Mouse (Mus musculus): ENCODE measurements around the gene Slc22a20.

Gene Slc22a20

DNA sequence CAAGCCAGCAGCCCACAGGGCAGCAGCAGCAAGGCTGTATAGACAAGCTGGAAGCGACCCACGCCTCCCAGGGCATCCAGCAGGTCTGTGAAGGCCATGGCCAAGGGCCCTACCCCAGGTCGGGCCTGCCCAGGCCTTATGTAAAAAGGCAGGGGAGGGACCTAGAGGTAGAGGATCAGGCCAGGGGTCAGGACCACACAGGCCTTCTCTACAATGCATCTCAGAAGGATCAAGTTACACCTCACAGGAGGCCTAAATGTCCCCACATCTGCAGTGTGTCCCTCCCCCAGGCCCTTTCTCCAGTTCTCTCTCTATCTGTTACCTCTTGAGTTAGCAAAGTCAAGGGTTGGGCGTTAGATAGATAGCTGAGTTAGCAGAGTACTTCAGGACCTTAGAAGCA lies at the start of gene Slc22a20:
Slc22a20 (minus strand) TSS at position 101 of the 400 bp plus-strand sequence.
- DNase-seq, result no peak

- DNase-seq, result no peak
These were observed 44.8 kb upstream of the Slc22a20 start for GRCm38 (mm10) chr19:6030520-6031280.

DNA sequence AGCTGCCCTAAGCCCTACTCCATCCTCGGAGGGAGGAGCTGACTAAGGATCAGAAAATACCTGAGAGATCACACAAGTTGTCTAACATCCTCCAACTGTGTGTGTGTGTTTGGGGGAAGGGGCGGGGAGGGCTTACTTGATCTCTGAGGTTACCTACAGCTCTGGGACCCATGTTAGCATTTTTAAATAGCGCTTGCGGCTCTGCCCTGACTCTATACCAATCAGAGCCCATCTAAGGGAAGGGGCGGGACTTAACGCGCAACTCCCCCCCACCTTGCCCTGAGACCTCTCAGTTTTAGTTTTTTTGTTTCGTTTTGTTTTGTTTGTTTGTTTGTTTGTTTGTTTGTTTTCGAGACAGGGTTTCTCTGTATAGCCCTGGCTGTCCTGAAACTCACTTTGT lies 43.5 kb upstream of the Slc22a20 start:
- no peak for DNase-seq

- no peak for DNase-seq
These were observed 43.0 kb upstream of the Slc22a20 start for GRCm38 (mm10) chr19:6028991-6029390.

DNA sequence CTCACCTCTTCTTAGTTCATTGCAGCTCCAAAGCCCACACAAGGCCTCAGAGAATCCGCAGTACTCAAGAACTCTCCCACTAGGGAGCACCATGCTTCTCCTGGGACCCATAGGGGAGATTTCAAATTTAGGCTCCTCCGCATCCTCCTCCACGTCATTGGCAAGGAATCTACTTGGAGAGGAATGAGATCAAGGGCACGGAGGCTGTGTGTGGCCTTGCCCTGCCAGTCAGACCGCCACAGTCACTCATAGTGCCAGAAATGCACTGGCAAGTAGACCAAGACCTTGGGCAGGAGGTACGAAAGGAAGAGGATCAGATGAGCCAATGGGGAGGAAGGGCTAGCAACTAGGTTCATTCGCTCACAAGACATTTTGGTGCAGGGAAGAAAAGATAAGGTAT lies 38.0 kb upstream of the Slc22a20 start:
- DNase-seq, result no peak

GRCm38 (mm10) chr19:6023059-6023458 lies 37.1 kb upstream of the Slc22a20 start:
- no peak for DNase-seq

DNA sequence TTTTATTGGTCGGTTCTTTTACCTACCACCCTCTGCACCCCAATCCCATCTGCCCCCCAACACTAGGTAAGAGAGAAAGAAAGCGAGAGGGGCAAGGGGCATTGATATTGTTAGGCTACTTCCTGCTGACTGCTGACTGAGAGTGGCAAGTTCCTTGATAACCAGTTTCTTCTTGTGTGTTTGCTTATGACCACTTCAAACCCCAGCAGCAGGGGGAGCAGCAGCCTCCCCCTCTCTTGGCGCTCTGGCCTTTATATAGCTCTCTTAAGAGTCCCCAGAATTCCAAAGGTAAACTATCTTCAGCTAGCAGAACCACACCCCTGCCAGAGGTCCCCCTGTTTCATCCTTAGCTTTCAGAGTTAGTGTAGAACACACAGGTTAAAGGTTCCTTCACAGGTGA lies 34.3 kb upstream of the Slc22a20 start:
- no peak for DNase-seq

DNA sequence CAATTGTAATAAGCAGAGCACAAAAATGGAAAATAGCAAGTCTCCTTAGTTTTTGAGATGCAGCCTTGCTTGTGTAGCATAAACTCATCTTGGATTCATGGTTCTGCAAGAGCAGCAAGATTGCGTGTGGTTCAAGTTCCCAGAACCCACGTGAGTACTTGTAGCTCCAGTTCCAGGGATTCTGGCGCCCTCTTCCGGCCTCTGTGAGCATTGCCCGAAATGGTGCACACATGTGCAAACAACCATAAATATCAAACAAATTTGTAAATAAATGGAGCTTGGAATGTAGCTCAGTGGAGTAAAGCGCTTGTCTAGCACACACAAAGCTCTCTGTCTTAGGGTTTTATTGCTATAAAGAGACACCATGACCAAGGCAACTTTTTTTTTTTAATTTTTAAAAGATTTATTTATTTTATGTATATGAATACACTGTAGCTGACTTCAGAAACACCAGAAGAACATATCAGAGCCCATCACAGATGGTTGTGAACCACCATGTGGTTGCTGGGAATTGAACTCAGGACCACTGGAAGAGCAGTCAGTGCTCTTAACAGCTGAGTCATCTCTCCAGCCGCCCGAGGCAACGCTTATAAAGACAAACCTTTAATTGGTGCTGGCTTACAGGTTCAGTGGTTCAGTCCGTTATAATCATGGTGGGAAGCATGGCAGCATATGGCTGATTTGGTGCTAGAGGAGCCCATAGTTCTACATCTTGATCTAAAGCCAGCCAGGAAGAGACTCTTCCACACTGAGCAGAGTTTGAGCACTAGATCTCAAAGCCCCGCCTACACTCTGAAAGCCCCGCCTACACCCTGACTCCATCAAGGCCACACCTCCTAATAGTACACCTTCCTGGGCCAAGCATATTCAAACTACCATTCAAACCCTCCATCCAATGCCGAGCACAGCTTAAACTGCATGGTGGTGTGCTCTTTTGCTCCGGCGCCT lies 32.5 kb upstream of the Slc22a20 start:
- peak; percentile 90 for DNase-seq

GRCm38 (mm10) chr19:6016532-6016931 lies 30.6 kb upstream of the Slc22a20 start:
- peak; percentile 20 for DNase-seq

DNA sequence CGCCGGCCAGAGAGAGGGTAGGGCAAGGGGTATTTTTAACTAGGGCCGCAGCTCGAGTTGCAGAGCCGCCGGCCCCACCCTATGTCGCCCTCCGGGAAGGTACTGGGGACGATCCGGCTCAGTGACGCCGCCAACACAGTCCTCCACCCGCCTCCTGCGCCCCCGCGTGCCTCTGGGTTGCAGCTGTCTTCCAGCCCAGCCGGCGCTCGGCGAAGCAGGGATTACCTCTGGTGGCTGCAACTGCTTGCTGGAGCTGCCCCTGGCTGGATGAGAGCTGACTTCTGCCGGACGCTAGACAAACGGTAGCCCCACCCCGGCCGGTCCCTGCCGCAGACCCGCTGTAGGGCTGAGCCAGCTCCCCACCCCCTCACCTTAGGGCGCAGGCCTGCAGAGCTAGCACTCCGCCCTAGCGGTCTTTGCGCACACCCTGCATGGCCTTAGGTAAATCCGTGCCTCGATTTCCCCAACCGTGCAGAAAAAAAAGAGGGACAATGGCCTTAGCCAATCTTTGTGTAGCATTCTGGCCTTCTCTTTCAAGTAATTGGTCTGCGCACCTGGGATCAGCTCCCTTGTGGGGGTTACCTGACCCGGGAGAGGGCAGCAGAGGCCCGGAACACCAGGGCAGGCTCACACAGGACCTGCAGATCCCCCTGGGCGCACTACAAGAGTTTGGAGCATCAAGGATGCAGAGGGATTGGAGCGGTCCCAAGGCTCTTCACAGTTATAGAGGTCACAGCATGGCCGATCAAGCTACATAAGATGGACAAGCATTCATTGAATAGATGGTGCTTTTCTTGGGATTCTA lies 29.8 kb upstream of the Slc22a20 start, which contains the start of gene Capn1:
Capn1 (minus strand) TSS at position 387 of the 805 bp plus-strand sequence.
- peak; percentile 90 for DNase-seq

DNA sequence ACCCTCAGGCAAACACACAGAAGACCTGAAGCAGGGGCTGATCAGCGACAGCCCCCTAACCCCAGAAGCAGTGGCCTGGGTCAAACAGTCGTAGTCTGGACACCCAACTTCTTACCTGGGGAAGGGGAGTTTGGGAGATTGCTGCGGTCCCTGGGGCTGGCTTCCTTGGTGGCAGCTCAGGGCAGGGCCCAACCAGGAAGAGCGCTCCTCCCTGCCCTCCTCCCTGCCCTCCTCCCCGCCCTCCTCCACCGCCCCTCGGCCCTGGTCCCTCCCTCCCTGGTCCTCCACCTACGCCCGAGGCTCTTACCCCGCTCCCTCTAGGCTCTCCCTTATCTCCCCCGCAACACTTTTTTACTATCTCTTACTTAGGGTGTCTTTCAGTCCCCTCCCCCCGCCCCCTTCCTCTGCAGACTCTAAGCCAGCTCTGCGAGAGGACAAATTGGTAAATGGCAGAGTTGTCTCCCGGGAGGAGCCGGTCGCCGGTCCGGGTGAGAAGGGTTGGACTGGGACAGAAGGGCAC lies 29.1 kb upstream of the Slc22a20 start:
- peak; percentile 75 for DNase-seq

GRCm38 (mm10) chr19:6013691-6014090 lies 27.7 kb upstream of the Slc22a20 start:
- no peak for DNase-seq

DNA sequence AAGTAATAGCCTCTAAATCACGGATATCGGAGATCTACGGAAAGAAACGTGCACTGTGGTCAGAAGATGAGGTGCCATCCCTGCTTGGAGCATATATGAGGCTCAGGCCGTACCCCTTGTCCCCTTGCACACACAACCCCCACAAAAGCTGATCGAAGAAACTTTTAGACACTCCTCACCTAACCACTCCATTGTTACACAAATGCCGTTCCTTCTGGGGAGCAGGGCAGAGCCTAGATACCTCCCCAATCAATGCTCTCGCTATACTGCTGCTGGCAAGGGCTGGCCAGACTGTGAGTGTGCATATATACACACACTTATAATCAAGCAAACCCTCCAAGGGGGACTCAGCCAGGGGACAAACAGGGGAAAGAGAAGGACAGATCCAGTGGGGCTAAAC lies 23.2 kb upstream of the Slc22a20 start:
- DNase-seq, result no peak

DNA sequence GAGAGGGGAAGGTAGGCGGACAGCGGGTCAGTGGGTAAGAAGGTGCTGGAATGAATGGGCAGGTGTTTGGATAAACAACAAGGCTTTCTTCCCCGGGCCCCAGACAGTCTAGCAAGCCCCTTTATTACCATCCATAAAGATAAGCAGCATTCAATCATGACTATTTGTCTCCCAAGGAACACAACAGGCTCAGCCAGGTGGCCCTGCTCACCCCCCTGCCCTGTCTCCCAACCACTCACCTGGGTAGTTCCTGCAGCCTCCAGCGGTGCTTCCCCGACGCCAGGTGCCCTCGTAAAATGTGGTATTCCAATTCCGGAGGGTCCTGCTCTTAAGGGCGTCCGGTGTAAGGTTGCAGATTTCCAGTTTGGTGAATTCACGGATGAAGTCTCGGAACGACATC lies 21.1 kb upstream of the Slc22a20 start:
- no peak for DNase-seq

DNA sequence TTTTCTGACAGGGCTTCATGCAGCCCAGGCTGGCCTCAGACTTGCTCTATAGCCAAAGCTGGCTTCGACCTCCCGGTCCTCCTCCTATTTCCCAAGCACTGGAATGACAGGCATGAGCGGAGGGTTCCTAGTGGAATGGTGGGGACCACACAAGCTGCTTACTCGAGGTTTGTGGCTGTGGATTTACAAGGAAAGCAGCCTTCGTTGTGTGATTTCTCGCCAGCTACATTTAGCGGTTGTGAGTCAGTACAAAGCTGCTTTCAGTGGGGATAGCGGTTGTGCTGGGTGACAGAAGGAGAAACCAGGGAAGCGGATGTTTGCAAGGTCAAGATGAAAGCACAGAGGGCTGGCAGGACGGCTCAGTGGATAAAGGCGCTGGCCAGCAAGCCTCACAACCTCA lies 19.6 kb upstream of the Slc22a20 start:
- no peak for DNase-seq

DNA sequence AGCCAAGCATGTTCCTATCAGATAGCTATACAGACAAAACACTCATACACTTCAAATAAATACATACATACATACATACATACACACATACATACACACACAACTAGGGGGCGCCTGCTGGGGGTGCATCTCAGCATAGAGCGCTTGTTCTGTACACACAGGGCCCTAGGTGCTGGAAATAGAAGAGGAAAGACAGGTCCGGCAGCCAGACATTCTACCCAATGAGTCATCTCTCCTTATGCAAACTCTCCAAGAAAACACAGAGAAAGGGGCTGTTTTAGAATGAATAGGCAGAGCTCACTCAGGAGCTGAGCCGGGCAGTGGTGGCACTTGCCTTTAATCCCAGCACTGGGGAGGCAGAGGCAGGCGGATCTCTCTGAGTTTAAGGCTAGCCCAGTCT lies 14.0 kb upstream of the Slc22a20 start:
- no peak for DNase-seq

DNA sequence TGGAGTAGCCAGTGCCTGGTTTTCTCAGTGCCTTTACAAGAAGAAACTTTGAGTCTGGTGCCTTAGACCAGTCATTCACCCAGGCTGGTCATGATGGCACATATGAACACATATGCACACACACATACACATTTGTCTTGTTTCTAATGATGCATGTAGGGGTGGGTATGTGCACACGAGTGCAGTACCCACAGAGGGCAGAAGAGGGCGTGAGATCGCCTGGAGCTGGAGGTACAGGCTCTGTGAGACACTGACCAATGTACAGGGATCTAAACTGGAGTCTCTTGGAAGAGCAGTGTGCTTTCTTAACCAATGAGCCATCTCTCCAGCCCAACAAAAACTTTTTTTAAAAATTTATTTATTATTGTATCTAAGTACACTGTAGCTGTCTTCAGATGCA lies 12.2 kb upstream of the Slc22a20 start:
- no peak for DNase-seq

GRCm38 (mm10) chr19:5994711-5995110 lies 8.8 kb upstream of the Slc22a20 start:
- no peak for DNase-seq

- DNase-seq, result no peak
These were observed 6.1 kb upstream of the Slc22a20 start for GRCm38 (mm10) chr19:5992012-5992411.

DNA sequence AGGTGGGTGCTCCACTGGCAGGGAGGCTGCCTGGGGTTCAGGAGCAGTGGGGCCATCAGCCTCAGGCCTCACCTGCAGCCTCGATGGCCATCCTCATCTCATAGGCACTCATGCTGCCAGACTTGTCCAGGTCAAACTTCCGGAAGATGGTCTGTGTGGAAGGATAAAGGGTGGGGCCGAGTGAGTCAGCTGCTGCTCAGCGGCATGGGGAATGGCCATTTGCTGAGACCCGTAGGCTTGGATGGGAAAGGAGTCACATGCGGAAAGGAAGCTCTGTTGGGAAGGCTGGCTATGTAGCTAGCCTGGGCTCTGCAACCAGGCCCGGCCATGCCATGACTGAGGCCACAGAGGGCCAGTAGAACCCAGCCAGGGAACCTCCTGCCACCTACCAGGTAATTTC lies 5.5 kb upstream of the Slc22a20 start:
- DNase-seq, result no peak

DNA sequence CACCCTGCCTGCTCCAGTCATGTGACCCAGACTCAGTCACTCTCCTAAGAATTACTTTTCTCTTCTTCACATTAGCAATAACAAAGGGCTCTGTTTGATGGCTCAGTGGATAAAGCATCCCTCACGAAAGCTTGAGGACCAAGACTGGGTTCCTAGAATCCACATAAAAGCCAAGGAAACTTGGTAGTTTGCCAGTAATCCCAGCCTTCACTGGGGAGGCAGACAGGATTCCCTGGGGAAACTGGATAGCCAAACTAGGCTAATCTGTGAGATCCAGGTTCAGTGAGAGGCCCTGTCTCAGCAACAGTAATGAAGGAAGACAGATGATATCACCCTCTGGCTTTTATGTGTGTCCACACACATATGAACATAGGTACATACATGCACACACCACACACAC lies 5.0 kb upstream of the Slc22a20 start:
- no peak for DNase-seq

GRCm38 (mm10) chr19:5990033-5990432 lies 4.1 kb upstream of the Slc22a20 start:
- no peak for DNase-seq

GRCm38 (mm10) chr19:5989585-5989984 lies 3.6 kb upstream of the Slc22a20 start:
- no peak for DNase-seq

Measured in thymus, postnatal 14 days (tissue).